Mouse (Mus musculus) liver, postnatal 0 days (tissue): ENCODE data around the gene St3gal5. TPM values are rescaled to one million over a fixed set of nuclear protein-coding genes. Genes with fewer than 3 reads are reported as not detected.

Experiments used
- ATAC-seq: fragments of 200-750 bp; cut with Nextera tagmentation; 2 replicates; pipeline ENCODE4 v1.8.0; 2017; ENCODE audit warnings: mild to moderate bottlenecking, moderate library complexity
- DNase-seq: peaks from one replicate; pipeline ENCODE4 v3.0.0-alpha.2; 2016
- H3K27ac ChIP-seq: fragments of 300-500 bp; sonication (generic); 2 replicates; pipeline ENCODE4 v1.5.1; 2014; ENCODE audit warnings: antibody characterized with exemption, moderate library complexity, mild to moderate bottlenecking, low read depth
- H3K27me3 ChIP-seq: fragments of 300-500 bp; sonication (generic); 2 replicates; pipeline ENCODE4 v1.6.1; 2014; ENCODE audit warnings: low read length, control low read depth, mixed read lengths; ENCODE audit not compliant: insufficient read depth
- H3K36me3 ChIP-seq: fragments of 300-500 bp; sonication (generic); replicated peaks from 2 replicates; pipeline ENCODE4 v1.6.1; 2014; ENCODE audit warnings: mild to moderate bottlenecking, control low read depth, low read length, moderate library complexity, mixed read lengths; ENCODE audit not compliant: insufficient read depth
- H3K4me1 ChIP-seq: fragments of 300-500 bp; sonication (generic); 2 replicates; pipeline ENCODE4 v1.6.1; 2014; ENCODE audit warnings: antibody characterized with exemption, mild to moderate bottlenecking, control low read depth; ENCODE audit not compliant: insufficient read depth
- H3K4me2 ChIP-seq: fragments of 300-500 bp; sonication (generic); 2 replicates; pipeline ENCODE4 v1.6.1; 2014; ENCODE audit warnings: low read depth, mild to moderate bottlenecking, low read length, moderate library complexity, mixed read lengths
- H3K4me3 ChIP-seq: fragments of 300-500 bp; sonication (generic); 2 replicates; pipeline ENCODE4 v1.5.1; 2014; ENCODE audit warnings: low read depth, low read length
- H3K9ac ChIP-seq: fragments of 300-500 bp; sonication (generic); replicated peaks from 2 replicates; pipeline ENCODE4 v1.6.1; 2014; ENCODE audit warnings: mild to moderate bottlenecking, moderate library complexity
- H3K9me3 ChIP-seq: fragments of 300-500 bp; sonication (generic); 2 replicates; pipeline ENCODE4 v1.6.1; 2016; ENCODE audit warnings: mild to moderate bottlenecking, control low read depth, low read length, mixed read lengths
- CTCF ChIP-seq: sonication (generic); IDR thresholded peaks from 2 replicates; pipeline ENCODE4 v1.5.1; 2016; ENCODE audit warnings: antibody characterized with exemption, low read depth
- EP300 ChIP-seq: IDR thresholded peaks from 2 replicates; pipeline ENCODE4 v1.6.1; 2016; ENCODE audit warnings: antibody characterized with exemption, low read depth, mild to moderate bottlenecking
- WGBS: fragments of 180-500 bp; shearing (Covaris S2); extraction: QIAGEN DNeasy Blood & Tissue Kit; methylation state at CpG from one replicate; pipeline ENCODE4 v1.1.7; 2014; ENCODE audit not compliant: insufficient replicate concordance; 5-methylcytosine and 5-hydroxymethylcytosine counted together
- polyA plus RNA-seq: library from polyadenylated mRNA; unstranded; fragments of >200 nt; fragmentation: Nextera tagmentation; extraction: Ambion mirVana; gene quantifications from 2 replicates; pipeline ENCODE4 v1.2.1, GENCODE M21; 2015

Gene St3gal5
- polyA plus RNA-seq, 1 experiment from 2014 or later = 212 TPM

DNA sequence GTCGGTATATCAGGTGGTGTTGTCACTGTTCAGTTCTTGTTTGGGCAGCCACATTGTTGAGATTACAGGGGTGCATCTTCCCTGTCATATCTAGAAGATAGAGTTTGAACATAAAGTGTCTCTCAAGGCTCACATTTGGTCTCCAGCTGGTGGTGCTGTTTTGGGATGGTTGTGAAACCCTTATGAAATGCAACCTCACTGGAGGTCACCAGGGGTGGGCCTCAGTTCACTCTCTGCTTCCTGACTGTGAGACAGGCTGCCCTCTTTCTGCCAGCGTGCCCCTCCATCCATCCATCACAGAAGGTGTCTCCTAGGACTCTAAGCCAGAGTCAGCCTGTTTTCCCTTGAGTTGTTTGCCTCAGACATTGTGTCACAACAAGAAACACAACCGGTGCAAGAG is 80.0 kb downstream of the St3gal5 start:
- H3K9me3 ChIP-seq = no peaks in the 10 kb centered on the region
- no peaks in the 10 kb centered on the region; the same call in 1 of the 2 replicates for H3K4me1 ChIP-seq
- no peak overlapping the region for H3K27ac ChIP-seq
- no peaks in the 10 kb centered on the region for H3K36me3 ChIP-seq
- WGBS = 60% methylated on average over 3 of the region's 3 CpGs
- H3K9ac ChIP-seq = no peak overlapping the region
- no peak overlapping the region for H3K4me2 ChIP-seq
- H3K27me3 ChIP-seq = no peaks in the 10 kb centered on the region
- no peak overlapping the region for H3K4me3 ChIP-seq
- TF ChIP-seq CTCF = no peak
- ATAC-seq (no peak), DNase-seq (no peak)

GRCm38 (mm10) chr6:72179006-72179405 is 81.6 kb downstream of the St3gal5 start:
- H3K27me3 ChIP-seq = no peaks in the 10 kb centered on the region
- 80% methylated on average over 3 of the region's 3 CpGs for WGBS
- TF ChIP-seq CTCF = no peak
- TF ChIP-seq EP300 = no peak
- no peaks in the 10 kb centered on the region for H3K9me3 ChIP-seq
- ATAC-seq = no peak
- no peaks in the 10 kb centered on the region for H3K36me3 ChIP-seq
- no peak overlapping the region for H3K9ac ChIP-seq
- H3K4me1 ChIP-seq = no peaks in the 10 kb centered on the region; the same call in 1 of the 2 replicates
- H3K4me3 ChIP-seq = no peak overlapping the region
- H3K27ac ChIP-seq = no peak overlapping the region
- no peak overlapping the region for H3K4me2 ChIP-seq
- no peak for DNase-seq

- Histone ChIP-seq H3K36me3 (no peaks in the 10 kb centered on the region), H3K9ac (no peak overlapping the region), H3K27ac (no peak overlapping the region), H3K4me1 (no peaks in the 10 kb centered on the region; the same call in 1 of the 2 replicates), H3K27me3 (no peaks in the 10 kb centered on the region), H3K4me2 (no peak overlapping the region), H3K9me3 (no peaks in the 10 kb centered on the region), H3K4me3 (no peak overlapping the region)
- DNase-seq (no peak), ATAC-seq (no peak)
- WGBS = 68% methylated on average over 12 of the region's 12 CpGs
- no peak for TF ChIP-seq EP300
Measured at GRCm38 (mm10) chr6:72179562-72180502, 82.4 kb downstream of the St3gal5 start.

DNA sequence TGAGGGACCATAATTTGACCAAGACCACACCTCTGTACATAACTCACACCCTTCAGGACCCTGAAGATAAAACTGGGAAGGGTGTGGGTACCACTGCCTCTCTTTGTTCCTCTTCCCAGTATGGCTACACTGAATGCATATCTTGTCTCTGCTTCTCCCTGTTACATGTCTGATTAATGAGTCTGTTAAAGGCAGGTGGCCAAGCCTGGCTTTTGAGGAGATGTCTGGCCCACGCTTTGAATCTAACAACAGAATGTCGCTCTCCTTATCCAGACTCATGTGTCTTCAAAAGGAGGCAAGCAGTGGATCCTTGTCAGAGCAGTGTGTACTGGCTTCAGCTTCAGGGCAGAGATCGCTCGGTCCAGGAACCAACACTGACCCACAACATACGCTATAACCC is 87.2 kb downstream of the St3gal5 start:
- Histone ChIP-seq H3K9me3 (no peaks in the 10 kb centered on the region), H3K4me1 (no peaks in the 10 kb centered on the region), H3K4me2 (no peak overlapping the region), H3K27ac (no peak overlapping the region), H3K9ac (no peak overlapping the region), H3K4me3 (no peak overlapping the region), H3K27me3 (peaks cover 29% of the 10 kb centered on the region), H3K36me3 (no peaks in the 10 kb centered on the region)
- DNase-seq = no peak
- whole genome bisulfite sequencing = 79% methylated on average over 5 of the region's 5 CpGs
- TF ChIP-seq CTCF = no peak
- ATAC-seq = no peak

GRCm38 (mm10) chr6:72185893-72186490 is 88.6 kb downstream of the St3gal5 start:
- no peak overlapping the region for H3K4me2 ChIP-seq
- DNase-seq (peak; percentile 85), ATAC-seq (peak; percentile 62; the same call in 1 of the 2 replicates)
- peaks cover 34% of the 10 kb centered on the region for H3K27me3 ChIP-seq
- no peak for TF ChIP-seq EP300
- peak; percentile 97 for TF ChIP-seq CTCF
- H3K27ac ChIP-seq = no peak overlapping the region
- H3K4me3 ChIP-seq = no peak overlapping the region
- H3K4me1 ChIP-seq = no peaks in the 10 kb centered on the region
- no peaks in the 10 kb centered on the region for H3K9me3 ChIP-seq
- no peak overlapping the region for H3K9ac ChIP-seq
- 4% methylated on average over 6 of the region's 6 CpGs for WGBS
- no peaks in the 10 kb centered on the region for H3K36me3 ChIP-seq

DNA sequence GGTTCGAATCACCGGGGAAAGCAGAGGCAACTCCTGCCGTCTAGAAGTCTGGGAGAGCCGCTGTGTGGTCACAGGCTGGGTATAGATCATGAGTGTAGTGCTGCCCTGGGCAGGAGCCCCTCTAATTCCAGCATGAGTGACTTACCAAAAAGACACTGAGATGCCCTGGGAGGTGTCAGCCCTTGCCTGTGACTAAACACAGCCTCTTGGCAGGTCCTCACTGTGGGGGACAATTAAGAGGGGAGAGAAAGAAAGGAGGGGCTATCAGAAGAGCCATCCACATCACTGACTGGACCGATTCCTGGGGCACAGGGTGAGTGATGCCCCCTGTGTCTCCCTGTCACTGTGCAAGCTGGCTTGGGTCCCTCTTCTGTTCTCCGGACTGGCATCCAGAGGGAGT is 89.4 kb downstream of the St3gal5 start:
- Histone ChIP-seq H3K4me1 (no peaks in the 10 kb centered on the region), H3K36me3 (no peaks in the 10 kb centered on the region), H3K27me3 (peaks cover 37% of the 10 kb centered on the region), H3K9ac (no peak overlapping the region), H3K4me3 (no peak overlapping the region), H3K9me3 (no peaks in the 10 kb centered on the region), H3K4me2 (no peak overlapping the region), H3K27ac (no peak overlapping the region)
- TF ChIP-seq EP300 (no peak), CTCF (no peak)
- WGBS = 69% methylated on average over 6 of the region's 6 CpGs
- no peak for ATAC-seq
- no peak for DNase-seq
